Mouse (Mus musculus) forebrain, embryonic 15.5 days (tissue): Measurements from ENCODE around the gene Tnrc6b. TPM values are rescaled to one million over a fixed set of nuclear protein-coding genes. Genes with fewer than 3 reads are reported as not detected.

Experiments used
- ATAC-seq: fragments of 200-750 bp; cut with Nextera tagmentation; replicated peaks from 2 replicates; pipeline ENCODE4 v1.8.0; 2017; ENCODE audit warnings: mild to moderate bottlenecking, moderate TSS enrichment, moderate library complexity
- H3K27ac ChIP-seq: fragments of 300-500 bp; sonication (generic); replicated peaks from 2 replicates; pipeline ENCODE4 v1.5.1; 2015; ENCODE audit warnings: mild to moderate bottlenecking, inconsistent platforms
- H3K27me3 ChIP-seq: fragments of 300-500 bp; sonication (generic); 2 replicates; pipeline ENCODE4 v1.6.1; 2015; ENCODE audit warnings: inconsistent platforms
- H3K36me3 ChIP-seq: fragments of 300-500 bp; sonication (generic); 2 replicates; pipeline ENCODE4 v1.6.1; 2015; ENCODE audit warnings: mild to moderate bottlenecking, inconsistent platforms
- H3K4me1 ChIP-seq: fragments of 300-500 bp; sonication (generic); 2 replicates; pipeline ENCODE4 v1.6.1; 2015; ENCODE audit warnings: inconsistent platforms
- H3K4me2 ChIP-seq: fragments of 300-500 bp; sonication (generic); replicated peaks from 2 replicates; pipeline ENCODE4 v1.6.1; 2015; ENCODE audit warnings: mild to moderate bottlenecking, inconsistent platforms
- H3K4me3 ChIP-seq: fragments of 300-500 bp; sonication (generic); 2 replicates; pipeline ENCODE4 v1.5.1; 2015; ENCODE audit warnings: mild to moderate bottlenecking, inconsistent platforms
- H3K9ac ChIP-seq: fragments of 300-500 bp; sonication (generic); replicated peaks from 2 replicates; pipeline ENCODE4 v1.6.1; 2015; ENCODE audit warnings: mild to moderate bottlenecking, inconsistent platforms
- H3K9me3 ChIP-seq: fragments of 300-500 bp; sonication (generic); 2 replicates; pipeline ENCODE4 v1.6.1; 2016; ENCODE audit warnings: inconsistent platforms
- WGBS: fragments of 180-500 bp; shearing (Covaris S2); methylation state at CpG from one replicate; pipeline ENCODE4 v1.1.7; 2015; ENCODE audit warnings: mixed read lengths; 5-methylcytosine and 5-hydroxymethylcytosine counted together
- microRNA-seq: library from miRNA; unstranded; fragments of <30 nt; microRNA quantifications from one replicate; pipeline ENCODE4, GENCODE M21; 2016
- polyA plus RNA-seq: library from polyadenylated mRNA; unstranded; fragments of >200 nt; fragmentation: Nextera tagmentation; extraction: Ambion mirVana; gene quantifications from 2 replicates; pipeline ENCODE4 v1.2.1, GENCODE M21; 2015

The Tnrc6b gene
- polyA plus RNA-seq, 1 experiment from 2014 or later, result 34.2 TPM

DNA sequence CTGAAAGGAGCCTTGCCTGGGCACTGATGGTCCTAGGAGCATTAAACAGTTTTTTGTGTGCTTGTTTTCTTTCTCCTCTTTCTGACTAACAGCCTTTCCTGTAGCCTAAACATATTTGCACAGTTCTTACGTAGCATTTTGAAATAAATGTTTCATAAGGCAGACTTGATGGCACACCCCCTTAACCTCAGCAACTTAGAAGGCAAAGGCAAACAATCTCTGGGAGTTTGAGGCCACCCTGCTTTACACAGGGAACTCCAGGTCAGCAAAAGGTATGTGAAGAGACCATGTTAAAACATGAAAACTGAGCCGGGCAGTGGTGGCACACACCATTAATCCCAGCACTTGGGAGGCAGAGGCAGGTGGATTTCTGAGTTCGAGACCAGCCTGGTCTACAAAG is 264.6 kb downstream of the Tnrc6b start:
- Histone ChIP-seq H3K36me3 (no peaks in the 10 kb centered on the region), H3K27me3 (no peaks in the 10 kb centered on the region), H3K4me3 (no peak overlapping the region), H3K4me2 (no peak overlapping the region), H3K9ac (no peak overlapping the region), H3K9me3 (no peaks in the 10 kb centered on the region), H3K27ac (no peak overlapping the region), H3K4me1 (peaks cover 11% of the 10 kb centered on the region)
- ATAC-seq, result no peak
- 90% methylated on average over 3 of the region's 3 CpGs for WGBS

DNA sequence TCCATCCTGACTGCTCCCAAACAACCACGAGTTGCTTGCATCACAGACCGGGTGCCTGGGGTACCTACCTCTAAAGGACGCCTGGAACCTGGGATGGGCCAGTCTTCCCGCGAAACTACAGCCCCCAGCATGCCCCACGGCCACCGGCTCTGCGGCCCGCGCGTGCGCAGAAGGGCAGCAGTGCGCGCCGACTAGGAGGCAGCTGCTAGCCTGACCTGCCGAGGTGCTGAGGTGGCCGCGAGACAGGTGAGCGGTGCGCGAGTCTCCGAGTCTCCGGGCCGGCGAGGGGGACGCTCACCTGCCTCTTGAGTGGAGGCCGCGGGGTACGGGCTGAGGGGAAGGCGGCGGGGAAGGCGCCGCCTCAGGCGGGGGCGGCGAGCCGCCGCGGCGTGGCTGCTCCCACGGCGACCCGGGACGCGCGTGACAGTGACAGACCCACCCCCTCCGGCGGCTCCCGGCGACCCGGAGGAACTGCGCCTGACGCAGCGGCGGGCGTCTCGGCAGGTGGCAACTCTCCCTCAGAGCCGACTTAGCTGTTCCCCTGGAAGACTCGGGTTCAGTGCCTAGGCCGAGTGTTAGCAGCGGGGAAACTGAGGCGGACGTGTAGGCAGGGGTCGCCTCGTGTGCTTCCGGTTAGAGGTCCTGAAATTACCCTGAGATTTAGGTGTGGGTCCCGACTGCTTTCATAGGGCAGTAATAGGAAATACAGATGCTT is 266.7 kb downstream of the Tnrc6b start, which contains the start of gene Sgsm3:
Sgsm3 (plus strand) TSS at position 146 of the 715 bp plus-strand sequence.
- Histone ChIP-seq H3K4me3 (peak within 1 kb of the TSS; percentile 96), H3K27ac (peak within 1 kb of the TSS; percentile 70), H3K36me3 (no peaks in the 10 kb centered on the region), H3K4me2 (peak within 1 kb of the TSS; percentile 77), H3K4me1 (peaks cover 11% of the 10 kb centered on the region), H3K9ac (peak within 1 kb of the TSS; percentile 83), H3K9me3 (no peaks in the 10 kb centered on the region), H3K27me3 (no peaks in the 10 kb centered on the region)
- under 1% methylated on average over 67 of the region's 67 CpGs for WGBS
- ATAC-seq, result peak; percentile 96

DNA sequence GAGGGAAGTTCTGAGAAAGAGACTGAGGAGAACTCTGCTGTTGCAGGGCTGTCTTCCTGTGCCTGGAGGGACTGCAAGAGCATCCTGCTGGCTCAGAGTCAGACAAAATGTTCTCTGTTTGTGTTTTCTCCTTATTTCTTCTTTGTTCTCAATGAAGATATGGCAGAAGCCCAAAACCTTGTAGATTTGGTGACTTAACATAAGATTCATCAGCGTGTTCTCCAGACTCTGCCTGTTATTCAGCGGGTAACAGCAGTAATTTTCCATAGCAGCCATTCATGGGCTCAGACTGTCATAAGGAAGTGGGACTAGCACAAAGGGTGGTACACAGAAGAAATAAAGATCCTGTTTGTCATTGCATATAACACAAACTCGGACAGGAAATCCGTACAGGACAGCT is 268.5 kb downstream of the Tnrc6b start:
- Histone ChIP-seq H3K27me3 (no peaks in the 10 kb centered on the region), H3K9ac (no peak overlapping the region), H3K4me2 (no peak overlapping the region), H3K36me3 (no peaks in the 10 kb centered on the region), H3K9me3 (no peaks in the 10 kb centered on the region), H3K27ac (no peak overlapping the region), H3K4me1 (peaks cover 11% of the 10 kb centered on the region), H3K4me3 (no peak overlapping the region)
- 79% methylated on average over 4 of the region's 4 CpGs for WGBS
- no peak for ATAC-seq

DNA sequence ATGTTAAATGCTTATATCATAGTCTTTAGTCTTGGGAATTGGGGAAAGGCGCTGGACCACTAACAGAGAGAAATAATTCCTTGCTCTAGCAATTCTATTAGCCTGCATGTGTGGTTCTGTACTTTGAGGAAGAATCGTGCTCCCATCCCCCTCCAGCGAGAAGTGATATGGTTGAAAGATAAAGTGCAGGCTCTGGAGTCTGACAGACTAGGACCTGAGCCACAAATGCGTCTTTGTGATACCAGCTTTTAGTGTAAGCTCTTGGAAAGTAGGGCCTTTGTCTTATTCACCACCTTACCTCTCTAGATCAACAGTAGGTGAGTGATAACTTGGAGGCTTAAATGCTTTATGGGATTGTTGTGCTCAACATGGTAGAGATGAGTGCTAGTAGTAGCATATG is 270.1 kb downstream of the Tnrc6b start:
- Histone ChIP-seq H3K27me3 (no peaks in the 10 kb centered on the region), H3K4me1 (peaks cover 11% of the 10 kb centered on the region), H3K36me3 (no peaks in the 10 kb centered on the region), H3K4me3 (no peak overlapping the region), H3K27ac (no peak overlapping the region), H3K4me2 (no peak overlapping the region), H3K9me3 (no peaks in the 10 kb centered on the region), H3K9ac (no peak overlapping the region)
- WGBS, result 93% methylated on average over 4 of the region's 4 CpGs
- no peak for ATAC-seq

DNA sequence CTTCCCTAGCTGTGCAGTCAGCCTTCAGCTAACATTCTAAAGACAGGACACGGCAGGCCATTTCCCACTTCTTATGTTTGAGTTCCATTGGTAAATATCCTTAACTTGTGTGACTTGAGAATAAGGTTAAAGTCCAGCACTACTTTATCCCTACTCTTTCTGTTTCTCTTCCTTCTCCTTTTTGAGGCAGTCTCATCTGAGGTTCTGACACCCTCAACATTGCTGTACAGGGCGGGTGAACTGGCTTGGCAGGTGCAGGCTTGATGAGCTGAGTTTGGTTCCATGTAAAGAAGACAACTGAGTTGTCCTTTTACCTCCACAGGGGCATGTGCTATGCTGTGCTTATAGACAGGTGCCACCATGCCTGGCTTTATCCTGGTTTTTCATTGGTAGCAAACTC is 272.2 kb downstream of the Tnrc6b start:
- Histone ChIP-seq H3K4me1 (peaks cover 11% of the 10 kb centered on the region), H3K4me2 (no peak overlapping the region), H3K27me3 (no peaks in the 10 kb centered on the region), H3K36me3 (no peaks in the 10 kb centered on the region), H3K9ac (no peak overlapping the region), H3K4me3 (no peak overlapping the region), H3K27ac (no peak overlapping the region), H3K9me3 (no peaks in the 10 kb centered on the region)
- WGBS, result 90% methylated on average over 2 of the region's 2 CpGs
- ATAC-seq, result no peak

DNA sequence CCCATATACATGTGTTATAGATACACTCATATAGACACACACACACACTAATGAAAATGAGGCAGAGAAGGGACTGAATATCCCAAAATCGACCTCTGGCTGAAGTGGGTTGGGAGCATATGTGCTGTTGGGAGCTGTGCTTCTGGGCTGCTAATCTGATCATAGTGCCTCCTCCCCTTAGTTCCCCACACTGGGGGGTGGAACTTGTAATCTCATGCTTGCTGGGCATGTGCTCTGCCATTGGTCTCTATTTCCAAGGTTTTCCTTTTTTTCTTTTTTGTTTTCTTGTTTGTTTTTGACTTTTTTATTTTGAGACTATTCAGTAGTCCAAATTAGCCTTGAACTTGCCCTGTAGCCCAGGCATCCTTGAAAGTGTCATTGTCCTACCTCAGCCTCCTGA is 277.2 kb downstream of the Tnrc6b start:
- H3K9me3 ChIP-seq, result no peaks in the 10 kb centered on the region
- no peaks in the 10 kb centered on the region for H3K36me3 ChIP-seq
- H3K4me3 ChIP-seq, result no peak overlapping the region
- H3K4me1 ChIP-seq, result no peaks in the 10 kb centered on the region
- H3K9ac ChIP-seq, result no peak overlapping the region
- H3K27me3 ChIP-seq, result no peaks in the 10 kb centered on the region
- WGBS, result 44% methylated on average over 1 of the region's 1 CpGs
- no peak for ATAC-seq
- H3K4me2 ChIP-seq, result no peak overlapping the region
- H3K27ac ChIP-seq, result no peak overlapping the region

DNA sequence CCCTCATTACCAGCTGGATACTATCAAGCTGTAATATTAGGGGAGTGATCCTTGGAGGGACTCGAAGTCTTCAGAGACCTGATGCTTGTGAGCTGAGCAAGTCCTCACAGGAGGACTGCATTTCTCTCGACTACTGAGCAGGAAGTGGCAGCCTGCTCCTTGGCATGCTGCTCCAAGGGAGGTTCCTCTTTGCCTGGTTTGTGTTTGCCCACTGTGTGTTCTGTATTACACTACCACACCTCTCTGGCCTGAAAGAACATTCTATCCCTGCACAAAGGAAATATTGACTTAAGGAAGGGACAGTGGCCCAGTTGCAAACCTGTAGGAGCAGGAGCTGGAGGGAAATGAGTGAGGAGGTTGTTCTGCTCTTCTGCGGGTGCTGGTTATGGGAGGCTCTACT is 278.6 kb downstream of the Tnrc6b start:
- no peaks in the 10 kb centered on the region for H3K4me1 ChIP-seq
- H3K9me3 ChIP-seq, result no peaks in the 10 kb centered on the region
- 85% methylated on average over 3 of the region's 3 CpGs for WGBS

More for the DNA sequence above, 278.6 kb downstream of the Tnrc6b start:
- no peak overlapping the region for H3K9ac ChIP-seq
- no peak overlapping the region for H3K27ac ChIP-seq
- no peak overlapping the region for H3K4me2 ChIP-seq
- no peak overlapping the region for H3K4me3 ChIP-seq
- no peaks in the 10 kb centered on the region for H3K27me3 ChIP-seq
- no peak for ATAC-seq
- no peaks in the 10 kb centered on the region for H3K36me3 ChIP-seq

Small RNA genes lying within 50 kb of the gene (microRNA-seq; reads per million reads assigned to microRNA genes)
- 10.5 reads per million, percentile 26 among the genes with 10 or more reads in this experiment for gene Mir5113

Other genes starting within 250 kb of the Tnrc6b start
- not detected in 2 replicates for gene Enthd1, start 146.2 kb upstream of the Tnrc6b start, polyA plus RNA-seq
- gene Grap2, start 138.7 kb upstream of the Tnrc6b start, polyA plus RNA-seq, result 0.09 TPM in 1 of 2 replicates, not detected in the other
- gene Fam83f, start 39.5 kb upstream of the Tnrc6b start, polyA plus RNA-seq, result 0.05 and 0.15 TPM in 2 replicates
- gene Adsl, start 237.2 kb downstream of the Tnrc6b start, polyA plus RNA-seq, result 99.2 and 100 TPM in 2 replicates